Mouse (Mus musculus) embryo, embryonic 11.5 days (tissue): ENCODE data around the gene Acpp.

ENCODE experiments used
- DNase-seq: peaks from one replicate; pipeline ENCODE4 v3.0.0-alpha.2; 2012; ENCODE audit warnings: low read depth, low spot score

The Acpp gene

GRCm38 (mm10) chr9:104305333-104306111 is 32.0 kb downstream of the Acpp start:
- no peak for DNase-seq

GRCm38 (mm10) chr9:104304800-104305199 is 32.7 kb downstream of the Acpp start:
- no peak for DNase-seq

GRCm38 (mm10) chr9:104304376-104304775 is 33.2 kb downstream of the Acpp start:
- no peak for DNase-seq

- DNase-seq: no peak
These were observed 37.0 kb downstream of the Acpp start for GRCm38 (mm10) chr9:104300569-104300968.

- no peak for DNase-seq
These were observed 40.5 kb downstream of the Acpp start for GRCm38 (mm10) chr9:104297041-104297440.

GRCm38 (mm10) chr9:104284934-104285333 is 52.6 kb downstream of the Acpp start:
- DNase-seq: no peak

- no peak for DNase-seq
These were observed 55.0 kb downstream of the Acpp start for GRCm38 (mm10) chr9:104282536-104282935.

- no peak for DNase-seq
These were observed 55.8 kb downstream of the Acpp start for GRCm38 (mm10) chr9:104281737-104282136.

- no peak for DNase-seq
These were observed 56.6 kb downstream of the Acpp start for GRCm38 (mm10) chr9:104280725-104281495.

GRCm38 (mm10) chr9:104277528-104278162 is 59.9 kb downstream of the Acpp start:
- DNase-seq: peak; percentile 53

GRCm38 (mm10) chr9:104275084-104275785 is 62.3 kb downstream of the Acpp start:
- no peak for DNase-seq

GRCm38 (mm10) chr9:104272057-104272456 is 65.5 kb downstream of the Acpp start:
- DNase-seq: no peak

- no peak for DNase-seq
These were observed 65.9 kb downstream of the Acpp start for GRCm38 (mm10) chr9:104271642-104272041.

- no peak for DNase-seq
These were observed 67.6 kb downstream of the Acpp start for GRCm38 (mm10) chr9:104269944-104270343.

GRCm38 (mm10) chr9:104269349-104269871 is 68.1 kb downstream of the Acpp start:
- no peak for DNase-seq

- no peak for DNase-seq
These were observed 73.0 kb downstream of the Acpp start for GRCm38 (mm10) chr9:104264567-104264966.

- peak; percentile 96 for DNase-seq
These were observed 74.7 kb downstream of the Acpp start, which contains the start of gene Dnajc13 for GRCm38 (mm10) chr9:104262823-104263352. Gene Dnajc13, minus strand, starts transcription at chr9:104262930.

- peak; percentile 24 for DNase-seq
These were observed 75.4 kb downstream of the Acpp start for GRCm38 (mm10) chr9:104262016-104262762.

- DNase-seq: no peak
These were observed 77.2 kb downstream of the Acpp start for GRCm38 (mm10) chr9:104260306-104260705.

- no peak for DNase-seq
These were observed 81.5 kb downstream of the Acpp start for GRCm38 (mm10) chr9:104256085-104256484.
